Mouse (Mus musculus) G1E (cell line): ENCODE data around the gene Gm20425.

Source experiments
- CTCF ChIP-seq: IDR thresholded peaks from 2 replicates; pipeline ENCODE4 v1.5.1; 2012; ENCODE audit warnings: low read depth, low read length, inconsistent platforms, mixed read lengths
- POLR2AphosphoS5 ChIP-seq: IDR thresholded peaks from 2 replicates; pipeline ENCODE4 v1.6.1; 2012; ENCODE audit warnings: low read depth, low read length, inconsistent platforms; ENCODE audit not compliant: insufficient replicate concordance

DNA sequence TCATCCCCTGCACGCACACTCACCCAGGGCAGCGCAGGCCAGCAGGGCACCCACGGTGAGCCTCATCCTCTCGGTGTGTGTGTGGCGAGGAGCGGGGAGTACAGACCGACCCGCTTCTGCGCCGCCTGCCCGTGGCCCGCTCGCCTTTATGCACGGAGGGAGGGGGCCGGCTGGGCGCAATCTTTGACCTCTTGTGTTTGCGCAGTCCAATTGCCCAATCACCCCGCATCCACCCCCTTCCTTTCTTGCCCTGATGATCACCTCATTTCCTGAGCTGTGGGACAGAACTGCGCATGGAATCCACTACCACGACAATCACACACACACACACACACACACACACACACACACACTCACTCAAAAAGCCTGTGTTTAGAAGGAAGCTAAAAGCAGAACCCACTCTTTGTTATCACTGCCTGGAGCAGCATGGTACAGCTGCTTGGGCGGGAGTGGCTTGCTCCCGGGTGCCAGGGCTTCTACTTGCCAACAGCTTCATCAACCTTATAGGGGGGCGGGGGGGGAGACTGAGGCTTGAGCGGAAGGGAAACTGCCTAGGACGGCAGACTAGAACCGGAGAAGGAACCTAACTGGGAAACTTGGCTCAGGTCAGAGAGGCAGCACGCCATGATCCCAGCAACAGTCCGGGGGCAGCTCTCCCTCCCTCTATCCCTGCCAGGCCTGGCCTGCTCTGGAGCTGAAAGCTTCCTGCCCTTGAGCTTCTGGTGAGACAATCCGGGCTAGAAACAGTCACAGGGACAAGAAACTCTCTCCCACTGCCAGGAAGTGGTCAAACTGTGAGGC, at the start of gene Gm20425, which contains the start of gene Trf:
- TF ChIP-seq POLR2AphosphoS5 (no peak), CTCF (no peak)
